Mouse (Mus musculus): Measurements from ENCODE around the gene Il10rb.

Gene Il10rb

GRCm38 (mm10) chr16:91382261-91382790 is 23.6 kb upstream of the Il10rb start:
- no peak for DNase-seq (ENCODE audit: low read depth, low spot score)

- DNase-seq (ENCODE audit: low read depth, low spot score), result no peak
Measured at GRCm38 (mm10) chr16:91384221-91384620, 21.7 kb upstream of the Il10rb start.

- DNase-seq (ENCODE audit: low read depth, low spot score), result no peak
Measured at GRCm38 (mm10) chr16:91385621-91386020, 20.3 kb upstream of the Il10rb start.

- no peak for DNase-seq (ENCODE audit: low read depth, low spot score)
Measured at GRCm38 (mm10) chr16:91386419-91387120, 19.4 kb upstream of the Il10rb start.

GRCm38 (mm10) chr16:91387121-91387486 is 18.9 kb upstream of the Il10rb start:
- no peak for DNase-seq (ENCODE audit: low read depth, low spot score)

GRCm38 (mm10) chr16:91390100-91390499 is 15.9 kb upstream of the Il10rb start:
- no peak for DNase-seq (ENCODE audit: low read depth, low spot score)

- no peak for DNase-seq (ENCODE audit: low read depth, low spot score)
Measured at GRCm38 (mm10) chr16:91391421-91391820, 14.5 kb upstream of the Il10rb start, which contains the start of gene Gm21970. Gm21970 (plus strand) TSS chr16:91391721.

GRCm38 (mm10) chr16:91394826-91395410 is 11.0 kb upstream of the Il10rb start:
- no peak for DNase-seq (ENCODE audit: low read depth, low spot score)

GRCm38 (mm10) chr16:91395633-91396392 is 10.2 kb upstream of the Il10rb start:
- no peak for DNase-seq (ENCODE audit: low read depth, low spot score)

- DNase-seq (ENCODE audit: low read depth, low spot score), result no peak
Measured at GRCm38 (mm10) chr16:91396844-91397537, 9.0 kb upstream of the Il10rb start.

- DNase-seq (ENCODE audit: low read depth, low spot score), result no peak
Measured at GRCm38 (mm10) chr16:91398030-91398429, 7.9 kb upstream of the Il10rb start.

- no peak for DNase-seq (ENCODE audit: low read depth, low spot score)
Measured at GRCm38 (mm10) chr16:91398944-91399343, 7.0 kb upstream of the Il10rb start.

- DNase-seq (ENCODE audit: low read depth, low spot score), result no peak
Measured at GRCm38 (mm10) chr16:91401569-91402165, 4.3 kb upstream of the Il10rb start.

GRCm38 (mm10) chr16:91403784-91404183 is 2.2 kb upstream of the Il10rb start:
- no peak for DNase-seq (ENCODE audit: low read depth, low spot score)

GRCm38 (mm10) chr16:91404187-91404586 is 1.8 kb upstream of the Il10rb start:
- no peak for DNase-seq (ENCODE audit: low read depth, low spot score)

- DNase-seq (ENCODE audit: low read depth, low spot score), result no peak
Measured at GRCm38 (mm10) chr16:91404828-91405577, 961 bp upstream of the Il10rb start.

- no peak for DNase-seq (ENCODE audit: low read depth, low spot score)
Measured at GRCm38 (mm10) chr16:91406585-91407220, 739 bp downstream of the Il10rb start.

- DNase-seq (ENCODE audit: low read depth, low spot score), result no peak
Measured at GRCm38 (mm10) chr16:91413102-91413844, 7.3 kb downstream of the Il10rb start.

GRCm38 (mm10) chr16:91415391-91416189 is 9.6 kb downstream of the Il10rb start:
- DNase-seq (ENCODE audit: low read depth, low spot score), result no peak

Measured in WW6 (cell line).